Mouse (Mus musculus): ENCODE measurements around the gene Cd68.

DNA sequence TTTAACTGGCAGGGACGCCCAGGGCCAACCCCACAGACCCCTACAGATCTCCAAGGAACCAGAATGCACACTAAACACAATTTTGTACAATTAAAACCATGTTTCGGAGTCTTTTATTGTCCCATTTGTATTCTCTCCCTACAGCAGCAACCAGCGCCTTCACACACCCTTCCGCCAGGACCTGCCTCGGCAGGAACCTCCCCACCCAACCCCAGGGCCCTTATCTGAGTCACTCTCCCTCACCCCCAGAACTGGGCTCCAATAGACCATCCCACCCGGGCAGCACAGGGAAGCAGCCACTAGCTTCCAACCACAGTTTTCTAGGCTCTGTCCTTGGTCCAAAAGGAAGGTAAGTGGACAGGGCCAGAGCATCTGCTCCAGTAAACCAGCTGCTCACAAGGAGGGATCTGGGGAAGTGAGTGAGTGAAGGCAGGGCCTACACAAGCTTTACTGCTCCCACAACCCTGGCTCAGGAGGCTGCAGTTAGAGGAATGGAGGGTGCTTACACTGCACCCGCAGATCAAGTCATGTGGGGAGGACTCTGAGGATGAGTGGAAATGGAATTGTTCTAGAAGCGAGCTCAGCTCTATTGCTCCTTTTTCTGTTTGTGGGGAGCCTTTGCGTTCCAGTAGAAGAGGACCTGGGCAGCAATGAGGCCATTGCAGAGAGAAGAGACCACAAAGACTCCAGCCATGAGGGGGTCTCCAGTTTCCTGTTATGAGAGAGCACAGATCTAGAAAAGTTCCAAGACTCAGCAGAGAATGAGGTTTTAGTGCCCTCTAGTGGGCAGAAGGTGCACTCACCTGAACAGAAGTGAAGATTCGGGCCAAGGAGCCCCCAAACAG is 9.1 kb downstream of the Cd68 start:
- TF ChIP-seq CTCF (IDR thresholded peaks at IDR 0.05; ENCODE audit: low read depth) (peak; percentile 92), EP300 (IDR thresholded peaks at IDR 0.05; ENCODE audit: low read depth) (no peak)
